Mouse (Mus musculus) midbrain, embryonic 16.5 days (tissue): Measurements from ENCODE around the gene D430041D05Rik. TPM values are rescaled to one million over a fixed set of nuclear protein-coding genes. Genes with fewer than 3 reads are reported as not detected.

ENCODE experiments used
- ATAC-seq: fragments of 200-750 bp; cut with Nextera tagmentation; 2 replicates; pipeline ENCODE4 v1.8.0; 2017; ENCODE audit warnings: moderate TSS enrichment
- H3K27ac ChIP-seq: fragments of 300-500 bp; sonication (generic); 2 replicates; pipeline ENCODE4 v1.5.1; 2014; ENCODE audit warnings: mild to moderate bottlenecking, low read length, mixed read lengths
- H3K27me3 ChIP-seq: fragments of 300-500 bp; sonication (generic); 2 replicates; pipeline ENCODE4 v1.6.1; 2014; ENCODE audit warnings: low read depth, low read length, mixed read lengths; ENCODE audit not compliant: control insufficient read depth, insufficient read depth
- H3K36me3 ChIP-seq: fragments of 300-500 bp; sonication (generic); 2 replicates; pipeline ENCODE4 v1.6.1; 2014; ENCODE audit warnings: mild to moderate bottlenecking, low read length, moderate library complexity, mixed read lengths; ENCODE audit not compliant: control insufficient read depth, insufficient read depth
- H3K4me1 ChIP-seq: fragments of 300-500 bp; sonication (generic); 2 replicates; pipeline ENCODE4 v1.6.1; 2014; ENCODE audit warnings: mild to moderate bottlenecking, low read length, mixed read lengths; ENCODE audit not compliant: control insufficient read depth, insufficient read depth
- H3K4me2 ChIP-seq: fragments of 300-500 bp; sonication (generic); 2 replicates; pipeline ENCODE4 v1.6.1; 2014; ENCODE audit warnings: mild to moderate bottlenecking, low read length, mixed read lengths
- H3K4me3 ChIP-seq: fragments of 300-500 bp; sonication (generic); 2 replicates; pipeline ENCODE4 v1.5.1; 2014; ENCODE audit warnings: low read depth, mild to moderate bottlenecking, low read length, moderate library complexity, mixed read lengths
- H3K9ac ChIP-seq: fragments of 300-500 bp; sonication (generic); 2 replicates; pipeline ENCODE4 v1.6.1; 2014; ENCODE audit warnings: low read depth, low read length, mixed read lengths
- H3K9me3 ChIP-seq: fragments of 300-500 bp; sonication (generic); replicated peaks from 2 replicates; pipeline ENCODE4 v1.6.1; 2014; ENCODE audit warnings: mild to moderate bottlenecking, low read length, mixed read lengths; ENCODE audit not compliant: control insufficient read depth, poor library complexity, severe bottlenecking
- WGBS: fragments of 180-500 bp; shearing (Covaris S2); extraction: QIAGEN DNeasy Blood & Tissue Kit; methylation state at CpG from one replicate; pipeline ENCODE4 v1.1.7; 2014; 5-methylcytosine and 5-hydroxymethylcytosine counted together
- polyA plus RNA-seq: library from polyadenylated mRNA; unstranded; fragments of >200 nt; fragmentation: Nextera tagmentation; extraction: Ambion mirVana; gene quantifications from 2 replicates; pipeline ENCODE4 v1.2.1, GENCODE M21; 2015

Gene D430041D05Rik
- polyA plus RNA-seq, 1 experiment from 2014 or later: 9.3 TPM

DNA sequence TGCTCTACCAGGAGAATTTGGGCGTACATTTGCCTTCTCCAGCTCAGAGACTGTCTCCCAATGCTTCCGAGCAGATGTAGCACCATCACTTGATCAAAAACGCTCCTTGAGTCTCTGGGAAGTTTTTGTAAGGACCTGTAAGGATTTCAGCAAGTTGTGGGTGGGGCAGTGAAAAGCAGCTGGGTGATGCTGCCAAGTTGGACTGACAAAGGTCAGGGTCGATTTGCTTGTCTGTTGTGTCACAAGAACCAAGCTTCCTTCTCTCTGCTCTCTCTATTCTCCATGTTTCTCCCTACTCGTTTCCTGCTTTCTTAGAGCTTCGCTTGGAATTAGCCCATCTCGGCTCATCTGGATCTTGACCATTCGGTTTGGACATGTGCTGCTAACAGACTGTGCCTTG lies 268.7 kb downstream of the D430041D05Rik start:
- H3K36me3 ChIP-seq: no peaks in the 10 kb centered on the region
- H3K27me3 ChIP-seq: no peaks in the 10 kb centered on the region
- H3K9me3 ChIP-seq: no peaks in the 10 kb centered on the region
- no peak overlapping the region for H3K27ac ChIP-seq
- H3K4me2 ChIP-seq: no peak overlapping the region
- WGBS: 90% methylated on average over 8 of the region's 8 CpGs
- no peak overlapping the region for H3K9ac ChIP-seq
- ATAC-seq: no peak
- no peaks in the 10 kb centered on the region for H3K4me1 ChIP-seq
- H3K4me3 ChIP-seq: no peak overlapping the region

DNA sequence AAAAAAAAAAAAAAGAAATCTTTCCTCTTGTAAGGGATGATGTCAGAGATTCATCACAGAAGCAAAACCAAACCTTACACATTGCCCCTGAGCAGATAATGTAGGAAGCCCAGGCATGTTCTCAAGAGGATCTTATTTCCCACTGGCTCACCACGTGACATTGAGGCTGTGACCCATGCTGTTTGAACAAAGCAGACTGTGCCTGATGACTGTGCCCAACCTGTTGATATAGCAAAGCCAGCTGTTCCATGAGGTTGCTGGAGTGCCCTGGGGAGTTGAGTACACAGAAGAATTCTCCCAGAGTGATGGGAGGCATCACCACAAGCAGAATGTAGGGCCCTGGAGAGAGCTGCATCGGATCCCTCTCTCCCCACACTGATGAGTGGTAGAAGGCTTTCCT lies 274.9 kb downstream of the D430041D05Rik start:
- no peaks in the 10 kb centered on the region for H3K9me3 ChIP-seq
- H3K27ac ChIP-seq: no peak overlapping the region
- WGBS: 69% methylated on average over 2 of the region's 2 CpGs
- no peak overlapping the region for H3K4me3 ChIP-seq
- ATAC-seq: no peak
- H3K4me1 ChIP-seq: no peaks in the 10 kb centered on the region
- no peaks in the 10 kb centered on the region for H3K27me3 ChIP-seq
- no peaks in the 10 kb centered on the region for H3K36me3 ChIP-seq
- H3K4me2 ChIP-seq: no peak overlapping the region
- H3K9ac ChIP-seq: no peak overlapping the region

DNA sequence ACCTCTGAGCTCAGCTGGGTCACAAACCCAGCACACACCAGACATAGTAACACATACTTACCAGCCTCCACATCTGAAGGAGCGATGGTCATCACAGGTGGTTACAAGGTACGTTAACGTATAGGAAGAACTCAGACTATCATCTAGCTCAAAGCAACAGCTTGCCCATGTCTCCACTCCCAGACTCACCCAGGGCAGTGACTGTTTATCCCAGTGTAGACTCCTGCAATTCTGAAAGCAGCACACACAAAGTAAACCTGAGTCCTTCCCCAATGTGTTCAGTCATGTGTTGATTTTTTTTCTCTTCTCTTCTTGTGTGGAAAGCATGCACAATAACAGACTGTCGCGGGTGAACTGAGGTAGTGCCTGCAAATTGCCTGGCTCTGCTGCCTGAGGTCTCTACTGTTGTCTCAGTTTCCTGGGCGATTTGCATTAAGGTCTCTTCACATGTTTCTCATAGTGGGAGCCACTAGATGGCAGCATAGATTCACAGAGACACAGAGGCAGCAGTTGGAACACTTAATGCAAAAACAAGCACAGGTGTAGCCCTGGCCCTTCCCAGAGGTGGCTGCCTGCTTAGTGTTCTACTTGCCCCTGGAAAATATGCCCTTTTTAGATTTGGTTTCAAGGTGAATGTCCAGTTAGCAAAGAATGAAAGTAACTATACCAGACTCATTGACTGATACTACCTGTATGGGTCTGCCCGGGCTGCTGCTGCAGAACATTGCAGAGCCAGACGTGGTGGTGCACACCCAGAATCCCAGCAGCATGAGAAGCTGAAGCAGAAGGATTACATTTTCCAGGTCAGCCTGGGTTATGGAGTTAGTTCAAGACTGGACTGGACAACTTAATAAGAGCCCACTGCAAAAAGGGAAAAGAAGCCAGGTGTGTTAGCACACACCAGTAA lies 276.4 kb downstream of the D430041D05Rik start:
- 48% methylated on average over 8 of the region's 8 CpGs for WGBS
- no peaks in the 10 kb centered on the region for H3K27me3 ChIP-seq
- H3K4me3 ChIP-seq: no peak overlapping the region
- no peak overlapping the region for H3K4me2 ChIP-seq
- H3K36me3 ChIP-seq: no peaks in the 10 kb centered on the region
- no peak overlapping the region for H3K27ac ChIP-seq
- H3K4me1 ChIP-seq: no peaks in the 10 kb centered on the region
- no peaks in the 10 kb centered on the region for H3K9me3 ChIP-seq
- peak; percentile 86 for ATAC-seq
- H3K9ac ChIP-seq: no peak overlapping the region

DNA sequence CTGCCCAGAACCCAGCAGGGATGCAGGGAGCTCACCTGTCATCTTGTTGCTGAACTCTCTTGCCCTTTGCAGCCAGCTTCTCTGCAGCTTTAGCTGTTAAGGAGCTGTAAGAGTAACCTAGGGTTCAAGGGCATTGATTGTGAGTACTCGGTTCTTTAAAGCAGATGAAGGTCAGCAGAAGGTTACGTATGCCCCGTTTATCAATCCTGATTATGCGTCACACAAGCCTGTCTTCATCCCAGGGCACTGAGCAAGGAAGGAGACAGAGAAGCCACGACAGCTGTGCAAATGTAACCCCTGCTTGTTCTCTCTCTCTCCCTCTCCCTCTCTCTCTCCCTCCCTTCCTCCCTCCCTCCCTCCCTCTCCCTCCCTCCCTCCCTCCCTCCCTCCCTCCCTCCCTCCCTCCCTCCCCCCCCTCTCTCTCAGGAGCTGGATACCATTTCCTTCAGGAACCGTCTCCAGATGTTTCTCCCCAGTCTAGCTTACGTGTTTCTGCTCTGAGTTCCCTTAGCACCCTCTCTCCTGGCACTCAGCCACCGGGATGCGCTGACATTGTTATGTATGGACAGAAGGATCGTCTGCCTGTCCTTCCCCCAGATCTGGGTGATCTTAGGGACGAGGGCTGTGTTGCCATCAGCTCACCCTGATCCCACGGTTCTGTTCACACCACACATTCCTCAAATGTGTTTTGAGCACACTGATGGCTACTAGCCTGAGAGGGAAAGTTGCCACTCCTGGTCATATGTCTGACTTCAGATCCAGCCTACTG lies 277.6 kb downstream of the D430041D05Rik start:
- Histone ChIP-seq H3K36me3 (no peaks in the 10 kb centered on the region), H3K27ac (no peak overlapping the region), H3K27me3 (no peaks in the 10 kb centered on the region), H3K4me2 (no peak overlapping the region), H3K4me1 (no peaks in the 10 kb centered on the region), H3K4me3 (no peak overlapping the region), H3K9me3 (no peaks in the 10 kb centered on the region), H3K9ac (no peak overlapping the region)
- WGBS: 44% methylated on average over 12 of the region's 12 CpGs
- no peak for ATAC-seq

DNA sequence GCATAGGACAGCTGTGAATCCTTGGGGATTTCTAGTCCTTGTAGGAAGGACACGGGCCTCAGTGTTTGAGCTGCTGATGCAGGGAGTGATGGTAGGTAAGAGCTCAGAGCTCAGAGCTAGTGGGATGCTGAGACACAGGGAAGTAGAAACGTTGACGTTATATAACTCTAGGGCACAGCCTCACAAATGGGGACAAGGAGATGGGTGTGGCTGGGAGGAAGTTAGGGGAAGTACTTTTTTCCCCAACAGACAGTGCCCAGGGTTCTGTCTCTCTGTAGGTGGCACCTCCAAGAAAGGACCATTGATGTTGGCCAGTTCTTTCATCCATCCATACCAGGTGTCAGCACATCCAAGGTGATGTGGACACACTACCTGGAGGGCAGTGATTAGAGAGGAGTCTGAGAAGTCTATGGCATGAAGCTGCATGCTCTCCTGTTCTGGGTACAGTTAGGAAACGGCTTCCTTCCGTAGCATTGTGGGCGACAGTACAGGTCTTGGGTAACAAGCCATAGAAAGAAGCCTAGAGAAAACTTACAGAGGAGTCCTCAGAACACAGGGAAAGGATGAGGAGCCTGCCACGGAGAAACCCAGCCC lies 278.4 kb downstream of the D430041D05Rik start:
- Histone ChIP-seq H3K36me3 (no peaks in the 10 kb centered on the region), H3K9ac (no peak overlapping the region), H3K4me3 (no peak overlapping the region), H3K4me2 (no peak overlapping the region), H3K27ac (no peak overlapping the region), H3K27me3 (no peaks in the 10 kb centered on the region), H3K4me1 (no peaks in the 10 kb centered on the region), H3K9me3 (no peaks in the 10 kb centered on the region)
- WGBS: 80% methylated on average over 7 of the region's 7 CpGs
- no peak for ATAC-seq

DNA sequence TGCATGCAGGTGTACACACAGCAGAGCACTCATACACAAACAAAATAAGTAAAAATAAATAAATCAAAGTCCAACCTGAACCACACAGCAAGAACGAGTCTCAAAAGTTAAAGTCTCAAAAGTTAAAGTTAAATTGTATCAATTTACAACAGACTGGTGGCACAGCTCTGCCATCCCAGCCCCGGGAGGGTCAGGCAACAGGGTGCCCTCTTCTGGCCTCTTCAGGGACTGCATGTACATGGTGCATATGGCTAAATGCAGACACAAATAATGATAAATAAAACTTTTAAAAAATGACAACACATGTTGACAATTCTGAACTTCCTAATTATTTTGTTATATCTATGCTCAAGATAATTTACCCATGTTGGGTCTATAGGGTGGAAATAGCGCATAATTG lies 279.8 kb downstream of the D430041D05Rik start:
- no peak overlapping the region for H3K4me3 ChIP-seq
- no peak overlapping the region for H3K4me2 ChIP-seq
- H3K9me3 ChIP-seq: no peaks in the 10 kb centered on the region
- 69% methylated on average over 3 of the region's 3 CpGs for WGBS
- ATAC-seq: no peak
- no peaks in the 10 kb centered on the region for H3K36me3 ChIP-seq
- H3K27me3 ChIP-seq: no peaks in the 10 kb centered on the region
- H3K4me1 ChIP-seq: no peaks in the 10 kb centered on the region
- no peak overlapping the region for H3K27ac ChIP-seq
- H3K9ac ChIP-seq: no peak overlapping the region

DNA sequence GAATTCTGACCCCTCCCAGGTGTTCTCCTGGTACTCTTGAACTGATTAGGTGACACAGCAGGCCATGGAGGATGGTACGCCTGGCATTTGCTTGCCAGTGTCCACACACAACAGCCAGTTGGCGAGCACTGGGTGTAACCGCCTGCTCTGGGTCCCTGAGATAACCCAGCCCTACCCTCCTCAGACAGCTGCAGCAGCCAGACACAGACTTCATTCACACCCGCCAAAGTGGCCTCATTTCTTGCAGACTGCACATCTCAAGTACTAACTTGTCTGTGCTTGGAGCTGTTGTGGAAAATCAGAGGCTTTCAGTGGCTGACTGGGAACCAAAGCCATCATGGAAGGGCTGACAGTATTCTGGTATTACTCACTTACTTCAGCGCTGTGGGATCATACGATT lies 280.6 kb downstream of the D430041D05Rik start:
- H3K9ac ChIP-seq: no peak overlapping the region
- ATAC-seq: no peak
- no peak overlapping the region for H3K27ac ChIP-seq
- H3K27me3 ChIP-seq: no peaks in the 10 kb centered on the region
- no peaks in the 10 kb centered on the region for H3K9me3 ChIP-seq
- no peak overlapping the region for H3K4me3 ChIP-seq
- no peaks in the 10 kb centered on the region for H3K4me1 ChIP-seq
- 85% methylated on average over 6 of the region's 6 CpGs for WGBS
- no peaks in the 10 kb centered on the region for H3K36me3 ChIP-seq
- no peak overlapping the region for H3K4me2 ChIP-seq

DNA sequence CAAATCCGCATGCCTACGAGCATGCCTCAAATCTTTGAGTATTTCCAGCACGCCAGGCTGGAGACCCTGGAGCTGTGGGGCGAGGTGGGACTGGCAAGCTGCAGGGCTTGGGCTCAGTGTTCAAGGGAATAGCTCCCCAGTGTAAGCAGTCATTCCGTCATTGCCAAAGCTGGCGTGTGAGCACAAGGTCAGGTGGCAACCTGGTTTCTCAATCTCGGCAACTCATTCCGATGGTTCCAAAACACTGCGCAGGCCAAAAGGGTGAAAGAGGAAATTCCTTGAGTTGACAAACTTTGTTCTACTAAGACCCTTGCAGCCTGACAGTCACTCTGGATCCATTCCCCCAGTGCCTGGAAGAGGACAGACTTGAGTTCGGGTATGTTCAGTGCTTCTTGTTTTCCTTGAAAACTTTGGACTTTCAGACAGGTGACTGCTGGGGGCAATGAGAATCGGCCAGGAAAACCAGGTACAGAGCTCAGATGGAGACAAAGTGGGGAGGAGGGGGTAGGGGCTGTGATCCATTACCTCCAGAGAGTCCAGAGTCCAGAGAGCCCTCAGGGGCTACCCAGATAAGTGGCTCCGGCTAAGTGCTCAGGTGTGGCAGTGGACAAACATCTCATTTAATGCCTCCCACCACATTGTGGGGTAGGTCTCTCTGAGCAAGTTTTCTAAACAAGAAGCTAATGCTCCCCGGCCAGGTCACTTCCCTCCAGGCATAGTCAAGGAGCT lies 281.8 kb downstream of the D430041D05Rik start:
- peaks cover 6% of the 10 kb centered on the region; the same call in 1 of the 2 replicates for H3K27me3 ChIP-seq
- WGBS: 87% methylated on average over 13 of the region's 13 CpGs
- no peak overlapping the region for H3K27ac ChIP-seq
- no peak overlapping the region for H3K4me3 ChIP-seq
- no peaks in the 10 kb centered on the region for H3K9me3 ChIP-seq
- no peaks in the 10 kb centered on the region for H3K4me1 ChIP-seq
- ATAC-seq: no peak
- H3K9ac ChIP-seq: no peak overlapping the region
- H3K36me3 ChIP-seq: no peaks in the 10 kb centered on the region
- H3K4me2 ChIP-seq: no peak overlapping the region
